Mouse (Mus musculus): ENCODE results near the gene Enpp3. TPM values are rescaled to one million over a fixed set of nuclear protein-coding genes. Genes with fewer than 3 reads are reported as not detected.
A peak's percentile ranks its signal among the peaks of the same experiment; 100 is the strongest.
"Not testable (repeated sequence)": the region's sequence is repeated elsewhere in the genome, so short reads cannot be mapped to it uniquely, and the experiment has no call there.

The Enpp3 gene
- total RNA-seq, 2 experiments from 2014 or later, result 0.76 to 1.3 TPM

DNA sequence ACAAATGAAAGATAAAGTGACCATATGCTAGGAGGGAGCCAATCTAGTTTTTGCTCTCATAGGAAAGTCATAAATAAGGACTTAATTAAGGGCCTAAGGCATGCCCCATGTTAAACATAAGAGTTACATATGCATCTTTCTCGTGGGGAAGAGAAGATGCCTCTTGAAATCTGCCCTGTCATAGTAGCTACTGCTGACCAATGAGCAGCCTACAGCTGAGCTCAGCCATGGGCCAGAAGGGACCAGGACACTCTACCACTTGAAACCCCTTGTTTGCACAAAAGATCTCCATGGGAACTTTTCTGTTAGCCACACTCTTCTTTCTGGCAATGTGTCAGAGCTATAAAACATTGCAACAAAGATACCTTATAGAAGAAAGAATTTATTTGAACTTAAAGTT is 19.4 kb downstream of the Enpp3 start:
- DNase-seq (ENCODE audit: low spot score in 2 of 2), result no peak

DNA sequence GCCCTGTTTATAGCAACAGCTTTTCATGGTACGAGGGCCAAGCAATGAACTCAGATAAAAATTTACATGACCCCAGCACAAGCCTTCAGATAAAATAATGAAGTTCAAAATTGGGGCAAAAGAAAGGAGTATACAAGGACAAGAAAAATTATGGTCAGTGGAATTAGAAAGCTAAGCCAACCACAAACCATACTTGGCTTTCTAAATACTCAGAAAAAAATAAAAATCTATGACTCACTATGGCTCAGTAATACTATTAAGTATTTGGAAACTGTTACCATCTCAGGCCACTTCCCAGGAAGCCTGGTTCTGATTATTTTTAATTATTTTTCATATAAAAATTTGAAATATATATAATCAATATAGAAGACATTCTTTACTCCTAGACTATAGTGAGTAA is 19.8 kb downstream of the Enpp3 start:
- no peak for DNase-seq (ENCODE audit: low spot score in 2 of 2)

DNA sequence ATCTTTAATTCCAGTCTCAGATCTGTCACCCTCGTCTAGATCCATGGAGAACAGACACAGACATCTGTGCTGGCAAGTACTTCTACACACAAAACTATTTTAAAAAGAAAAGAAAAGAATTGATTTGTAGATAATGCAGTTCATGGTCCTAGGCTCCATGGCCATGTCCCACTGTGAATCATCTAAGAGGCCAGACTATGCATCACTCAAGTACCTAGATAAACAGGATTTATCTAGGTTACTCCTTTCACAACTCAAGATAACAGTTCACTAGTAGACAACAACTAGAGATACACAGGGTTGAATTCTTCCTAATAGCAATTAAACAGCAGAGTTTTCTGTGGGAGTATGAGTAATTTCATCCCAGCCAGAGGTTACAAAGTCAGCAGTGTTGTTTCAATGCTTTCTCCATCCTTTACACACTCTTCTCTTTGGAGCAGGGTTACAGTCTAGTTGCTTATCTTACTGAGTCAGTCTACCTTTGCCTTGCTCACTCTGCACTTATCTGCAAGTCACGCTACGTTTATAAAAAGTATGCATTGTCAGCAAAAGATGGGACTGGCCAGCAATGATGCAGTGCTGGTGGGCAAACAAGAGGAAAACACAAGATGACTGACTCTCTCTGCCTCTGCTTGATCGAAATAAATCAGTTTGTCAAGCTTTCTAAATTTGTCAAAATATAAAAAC is 20.5 kb downstream of the Enpp3 start:
- no peak for DNase-seq (ENCODE audit: low spot score in 2 of 2)

DNA sequence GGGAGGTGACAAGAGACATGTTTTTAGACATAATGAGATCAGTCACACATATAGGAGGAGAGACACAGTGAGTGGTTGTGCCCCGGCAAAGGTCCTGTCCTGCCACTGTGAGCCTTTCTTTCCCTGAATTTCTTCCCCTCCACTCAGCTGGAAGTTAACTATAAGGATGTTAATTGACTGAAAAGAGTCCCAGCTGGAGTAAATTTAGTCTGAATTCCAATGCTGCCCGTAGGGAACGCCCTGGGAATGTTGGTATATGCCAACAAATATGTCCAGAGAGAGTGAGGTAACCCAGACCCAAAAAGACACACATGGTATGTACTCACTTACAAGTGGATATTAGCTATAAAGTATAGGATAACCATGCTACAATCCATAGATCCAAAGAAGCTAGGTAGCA is 23.1 kb downstream of the Enpp3 start:
- no peak for DNase-seq (ENCODE audit: low spot score in 2 of 2)

GRCm38 (mm10) chr10:24810639-24811038 is 32.0 kb downstream of the Enpp3 start:
- DNase-seq (ENCODE audit: low spot score in 2 of 2), result no peak

- DNase-seq (ENCODE audit: low spot score in 2 of 2), result no peak
Measured at GRCm38 (mm10) chr10:24806756-24807155, 35.9 kb downstream of the Enpp3 start.

DNA sequence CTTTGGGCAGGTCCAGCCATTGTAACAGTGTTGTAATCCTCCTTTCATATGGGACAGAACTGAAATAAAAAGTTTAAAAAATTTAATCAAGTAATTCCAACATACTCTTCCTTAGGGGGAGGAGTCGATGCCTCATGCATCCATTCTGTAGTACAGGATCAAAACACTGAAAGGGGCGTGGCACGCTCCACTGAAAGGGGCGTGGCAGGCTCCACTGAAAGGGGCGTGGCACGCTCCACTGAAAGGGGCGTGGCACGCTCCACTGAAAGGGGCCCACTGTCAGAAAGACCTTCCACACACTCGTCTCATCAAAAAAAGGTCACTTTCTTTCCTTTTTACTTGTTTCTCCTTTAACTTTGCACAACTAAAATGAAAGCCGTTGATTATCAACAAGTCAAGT is 36.7 kb downstream of the Enpp3 start:
- no peak for DNase-seq (ENCODE audit: low spot score in 2 of 2)

GRCm38 (mm10) chr10:24805173-24805572 is 37.5 kb downstream of the Enpp3 start:
- DNase-seq (ENCODE audit: low spot score in 2 of 2), result no peak

- not testable (repeated sequence) for DNase-seq (ENCODE audit: low spot score in 2 of 2)
Measured at GRCm38 (mm10) chr10:24802742-24803244, 39.8 kb downstream of the Enpp3 start.

GRCm38 (mm10) chr10:24801796-24802195 is 40.8 kb downstream of the Enpp3 start:
- no peak for DNase-seq (ENCODE audit: low spot score in 2 of 2)

GRCm38 (mm10) chr10:24797246-24797645 is 45.4 kb downstream of the Enpp3 start:
- peak; percentile 70 to 74 for DNase-seq (ENCODE audit: low spot score in 2 of 2)

GRCm38 (mm10) chr10:24792756-24793155 is 49.9 kb downstream of the Enpp3 start:
- no peak for DNase-seq (ENCODE audit: low spot score in 2 of 2)

GRCm38 (mm10) chr10:24789747-24790545 is 52.7 kb downstream of the Enpp3 start:
- DNase-seq (ENCODE audit: low spot score in 2 of 2), result peak; percentile 45 to 52

GRCm38 (mm10) chr10:24785345-24785744 is 57.3 kb downstream of the Enpp3 start:
- DNase-seq (ENCODE audit: low spot score in 2 of 2), result no peak

DNA sequence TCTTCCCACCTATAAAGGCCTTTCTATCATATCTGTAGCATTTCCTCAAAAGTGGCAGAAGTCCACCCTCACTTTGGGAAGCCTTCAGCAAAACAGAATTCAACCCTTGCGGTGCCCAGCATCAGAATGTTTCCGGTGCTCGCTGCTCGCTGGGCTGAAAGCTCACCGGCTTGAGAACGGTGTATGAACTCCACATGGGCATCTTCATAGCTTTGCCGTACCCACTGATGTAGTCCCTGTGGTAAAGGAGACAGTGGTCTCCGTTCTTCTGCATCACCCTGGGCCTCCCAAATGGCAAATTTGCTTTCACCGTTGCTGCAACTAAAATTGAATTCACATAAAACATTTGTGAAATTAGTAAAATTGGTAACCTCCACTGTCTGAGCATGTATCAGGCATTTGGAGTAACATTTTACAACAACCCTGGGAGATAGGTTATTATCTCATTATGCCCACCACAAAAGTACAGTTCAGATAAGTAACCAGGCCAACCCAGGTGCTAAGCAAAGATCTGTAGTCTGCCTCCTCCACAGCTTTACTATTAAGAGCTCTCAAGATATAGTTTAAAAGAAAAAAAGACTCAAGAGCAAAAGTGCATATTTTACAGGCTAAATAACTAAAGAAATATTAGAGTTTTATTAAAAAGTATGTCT is 57.9 kb downstream of the Enpp3 start:
- DNase-seq (ENCODE audit: low spot score in 2 of 2), result no peak

- no peak for DNase-seq (ENCODE audit: low spot score in 2 of 2)
Measured at GRCm38 (mm10) chr10:24783946-24784345, 58.7 kb downstream of the Enpp3 start.

DNA sequence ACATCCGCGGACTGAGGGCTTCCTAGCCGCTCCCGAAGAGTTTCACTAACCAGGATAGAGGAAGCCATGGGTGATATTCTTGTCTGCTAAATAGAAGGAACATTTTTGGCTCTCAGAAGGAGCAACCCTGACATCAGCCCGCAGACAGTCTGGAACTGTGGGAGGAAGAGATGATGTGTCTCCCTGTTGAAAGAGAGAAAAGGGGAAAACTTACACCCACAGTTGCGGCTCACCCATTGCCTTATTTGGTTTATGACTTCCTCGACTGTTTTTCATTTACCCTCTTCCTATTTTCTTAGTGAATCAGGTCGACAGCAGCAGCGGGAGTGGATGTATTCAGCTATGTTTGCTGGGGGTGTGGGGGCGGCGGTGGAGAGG is 64.0 kb downstream of the Enpp3 start:
- DNase-seq (ENCODE audit: low spot score in 2 of 2), result no peak

GRCm38 (mm10) chr10:24777916-24778642 is 64.5 kb downstream of the Enpp3 start:
- DNase-seq (ENCODE audit: low spot score in 2 of 2), result no peak

DNA sequence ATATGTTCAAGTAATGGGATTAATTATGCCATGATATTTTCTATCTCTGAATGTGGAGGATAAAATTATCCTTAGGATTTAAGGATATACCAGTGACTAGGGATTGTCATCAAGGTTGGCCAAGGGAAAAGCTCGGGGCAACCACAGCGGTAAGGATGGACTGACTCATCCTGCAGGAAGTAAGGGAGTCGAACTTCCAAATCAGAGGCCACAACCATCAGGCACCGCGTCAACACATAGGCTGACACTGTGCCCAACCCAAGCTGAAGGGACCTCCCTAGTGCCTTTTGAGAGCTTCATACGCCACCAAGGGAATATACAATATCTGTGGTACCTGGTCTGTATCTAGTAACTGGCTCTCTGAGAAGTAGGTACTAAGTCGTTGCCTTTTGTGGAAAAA is 73.1 kb downstream of the Enpp3 start:
- DNase-seq (ENCODE audit: low spot score in 2 of 2), result no peak

DNA sequence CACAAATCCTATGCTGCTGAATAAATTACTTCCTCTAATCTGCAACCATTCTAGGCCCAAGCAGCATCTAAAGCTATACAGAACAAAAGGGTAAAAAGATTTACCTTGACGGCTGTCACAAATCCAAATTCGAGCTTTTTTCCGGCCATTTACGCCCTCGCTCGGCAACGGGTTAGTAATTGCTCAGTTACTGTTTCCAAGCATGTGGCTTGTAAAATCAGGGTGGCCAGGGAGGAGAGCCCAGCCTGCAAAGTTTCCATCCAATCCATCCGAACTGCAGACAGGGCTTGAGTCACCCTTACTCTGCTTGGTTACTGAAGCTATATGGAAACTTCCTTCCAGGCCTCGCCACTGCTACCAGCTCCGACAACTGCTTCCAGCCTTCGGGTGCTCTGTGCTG is 74.9 kb downstream of the Enpp3 start:
- no peak for DNase-seq (ENCODE audit: low spot score in 2 of 2)

- no peak for DNase-seq (ENCODE audit: low spot score in 2 of 2)
Measured at GRCm38 (mm10) chr10:24766061-24766460, 76.6 kb downstream of the Enpp3 start.

Data from layer of hippocampus, postnatal 10 days (tissue).